Mouse (Mus musculus) stomach, postnatal 0 days (tissue): ENCODE data around the gene 1110059E24Rik. TPM values are rescaled to one million over a fixed set of nuclear protein-coding genes. Genes with fewer than 3 reads are reported as not detected.
"Not testable (repeated sequence)": the region's sequence is repeated elsewhere in the genome, so short reads cannot be mapped to it uniquely, and the experiment has no call there.

Experiments
- ATAC-seq: fragments of 200-750 bp; cut with Nextera tagmentation; 2 replicates; pipeline ENCODE4 v1.8.0; 2017; ENCODE audit not compliant: low FRiP score, low TSS enrichment
- DNase-seq: peaks from one replicate; pipeline ENCODE4 v3.0.0-alpha.2; 2016; ENCODE audit warnings: low spot score
- H3K27ac ChIP-seq: fragments of 300-500 bp; sonication (generic); replicated peaks from 2 replicates; pipeline ENCODE4 v1.5.1; 2014; ENCODE audit warnings: mild to moderate bottlenecking, control low read depth
- H3K27me3 ChIP-seq: fragments of 300-500 bp; sonication (generic); 2 replicates; pipeline ENCODE4 v1.6.1; 2014; ENCODE audit warnings: low read length; ENCODE audit not compliant: control insufficient read depth, insufficient read depth
- H3K36me3 ChIP-seq: fragments of 300-500 bp; sonication (generic); 2 replicates; pipeline ENCODE4 v1.6.1; 2014; ENCODE audit warnings: low read length, mixed read lengths; ENCODE audit not compliant: control insufficient read depth, insufficient read depth
- H3K4me1 ChIP-seq: fragments of 300-500 bp; sonication (generic); replicated peaks from 2 replicates; pipeline ENCODE4 v1.6.1; 2014; ENCODE audit warnings: antibody characterized with exemption; ENCODE audit not compliant: control insufficient read depth, insufficient read depth
- H3K4me2 ChIP-seq: fragments of 300-500 bp; sonication (generic); replicated peaks from 2 replicates; pipeline ENCODE4 v1.6.1; 2014; ENCODE audit warnings: low read depth, mild to moderate bottlenecking, control low read depth, moderate library complexity
- H3K4me3 ChIP-seq: fragments of 300-500 bp; sonication (generic); 2 replicates; pipeline ENCODE4 v1.5.1; 2014; ENCODE audit warnings: low read depth, low read length, control low read depth
- H3K9ac ChIP-seq: fragments of 300-500 bp; sonication (generic); 2 replicates; pipeline ENCODE4 v1.6.1; 2014; ENCODE audit warnings: mild to moderate bottlenecking, low read length, control low read depth, mixed read lengths
- H3K9me3 ChIP-seq: fragments of 300-500 bp; sonication (generic); 2 replicates; pipeline ENCODE4 v1.6.1; 2016; ENCODE audit warnings: low read length; ENCODE audit not compliant: control insufficient read depth
- CTCF ChIP-seq: IDR thresholded peaks from 2 replicates; pipeline ENCODE4 v1.5.1; 2016; ENCODE audit warnings: antibody characterized with exemption, low read depth, mild to moderate bottlenecking, moderate library complexity
- EP300 ChIP-seq: optimal IDR thresholded peaks from 2 replicates; pipeline ENCODE3; 2016; ENCODE audit warnings: antibody characterized with exemption
- WGBS: fragments of 180-500 bp; shearing (Covaris S2); extraction: QIAGEN DNeasy Blood & Tissue Kit; methylation state at CpG from one replicate; pipeline ENCODE4 v1.1.7; 2014; 5-methylcytosine and 5-hydroxymethylcytosine counted together
- polyA plus RNA-seq: library from polyadenylated mRNA; unstranded; fragments of >200 nt; fragmentation: Nextera tagmentation; extraction: Ambion mirVana; gene quantifications from 2 replicates; pipeline ENCODE4 v1.2.1, GENCODE M21; 2015

1110059E24Rik gene
- polyA plus RNA-seq, 1 experiment from 2014 or later = 33.4 TPM

GRCm38 (mm10) chr19:21603836-21604235, 48.9 kb downstream of the 1110059E24Rik start:
- DNase-seq = peak; percentile 41
- TF ChIP-seq EP300 (no peak), CTCF (no peak)
- Histone ChIP-seq H3K4me2 (no peak overlapping the region), H3K4me3 (no peak overlapping the region), H3K9ac (no peak overlapping the region), H3K27ac (0 out of 2 replicates have a peak overlapping the region, but pooled peaks have one; percentile 25), H3K9me3 (no peaks in the 10 kb centered on the region), H3K27me3 (no peaks in the 10 kb centered on the region), H3K36me3 (no peaks in the 10 kb centered on the region), H3K4me1 (peaks cover 5% of the 10 kb centered on the region; the same call in 1 of the 2 replicates)
- peak; percentile 90 for ATAC-seq
- 43% methylated on average over 3 of the region's 3 CpGs for WGBS

GRCm38 (mm10) chr19:21601541-21602101, 51.2 kb downstream of the 1110059E24Rik start:
- no peaks in the 10 kb centered on the region for H3K27me3 ChIP-seq
- ATAC-seq = no peak
- H3K27ac ChIP-seq = no peak overlapping the region
- H3K36me3 ChIP-seq = peaks cover 5% of the 10 kb centered on the region; the same call in 1 of the 2 replicates
- TF ChIP-seq CTCF (no peak), EP300 (no peak)
- no peaks in the 10 kb centered on the region for H3K9me3 ChIP-seq
- no peak for DNase-seq
- peaks cover 5% of the 10 kb centered on the region; the same call in 1 of the 2 replicates for H3K4me1 ChIP-seq
- H3K9ac ChIP-seq = no peak overlapping the region
- no peak overlapping the region for H3K4me2 ChIP-seq
- WGBS = 32% methylated on average over 3 of the region's 3 CpGs
- H3K4me3 ChIP-seq = no peak overlapping the region

GRCm38 (mm10) chr19:21598659-21599352, 54.0 kb downstream of the 1110059E24Rik start:
- H3K27ac ChIP-seq = peak overlapping the region; percentile 64
- no peaks in the 10 kb centered on the region for H3K9me3 ChIP-seq
- peak; percentile 75 for ATAC-seq
- no peak for DNase-seq
- peaks cover 6% of the 10 kb centered on the region; the same call in 1 of the 2 replicates for H3K36me3 ChIP-seq
- H3K4me1 ChIP-seq = peaks cover 5% of the 10 kb centered on the region; the same call in 1 of the 2 replicates
- WGBS = 29% methylated on average over 8 of the region's 8 CpGs
- no peak overlapping the region for H3K9ac ChIP-seq
- no peak overlapping the region for H3K4me3 ChIP-seq
- H3K27me3 ChIP-seq = no peaks in the 10 kb centered on the region
- H3K4me2 ChIP-seq = no peak overlapping the region
- TF ChIP-seq CTCF (peak; percentile 26; the same call in 1 of the 2 replicates), EP300 (peak; percentile 88)

GRCm38 (mm10) chr19:21594676-21595075, 58.1 kb downstream of the 1110059E24Rik start:
- ATAC-seq (no peak), DNase-seq (no peak)
- H3K9ac ChIP-seq = no peak overlapping the region
- no peak for TF ChIP-seq EP300
- no peak for TF ChIP-seq CTCF
- H3K36me3 ChIP-seq = peaks cover 6% of the 10 kb centered on the region; the same call in 1 of the 2 replicates
- H3K9me3 ChIP-seq = no peaks in the 10 kb centered on the region
- WGBS = 97% methylated on average over 1 of the region's 1 CpGs
- no peak overlapping the region for H3K27ac ChIP-seq
- H3K4me2 ChIP-seq = no peak overlapping the region
- H3K4me1 ChIP-seq = peaks cover 5% of the 10 kb centered on the region; the same call in 1 of the 2 replicates
- H3K4me3 ChIP-seq = no peak overlapping the region
- H3K27me3 ChIP-seq = no peaks in the 10 kb centered on the region

GRCm38 (mm10) chr19:21592216-21592615, 60.6 kb downstream of the 1110059E24Rik start:
- 96% methylated on average over 5 of the region's 5 CpGs for WGBS
- H3K27ac ChIP-seq, H3K36me3 ChIP-seq: not testable (repeated sequence)

GRCm38 (mm10) chr19:21589888-21590287, 62.9 kb downstream of the 1110059E24Rik start:
- Histone ChIP-seq H3K27ac (no peak overlapping the region), H3K4me1 (no peaks in the 10 kb centered on the region), H3K9me3 (no peaks in the 10 kb centered on the region), H3K4me2 (no peak overlapping the region), H3K27me3 (no peaks in the 10 kb centered on the region), H3K4me3 (no peak overlapping the region), H3K36me3 (no peaks in the 10 kb centered on the region), H3K9ac (no peak overlapping the region)
- WGBS = 93% methylated on average over 1 of the region's 1 CpGs
- DNase-seq = no peak
- ATAC-seq = no peak
- TF ChIP-seq EP300 = no peak

More at GRCm38 (mm10) chr19:21592216-21592615, 60.6 kb downstream of the 1110059E24Rik start:
- H3K4me3 ChIP-seq, H3K4me1 ChIP-seq, H3K27me3 ChIP-seq, H3K9me3 ChIP-seq, H3K4me2 ChIP-seq, ATAC-seq, DNase-seq, H3K9ac ChIP-seq: not testable (repeated sequence)
